Mouse (Mus musculus): Measurements from ENCODE around the gene Bpifa2. TPM values are rescaled to one million over a fixed set of nuclear protein-coding genes. Genes with fewer than 3 reads are reported as not detected.

Gene Bpifa2
- not detected in 2 replicates for polyA plus RNA-seq (2015; fragmentation: Nextera tagmentation; extraction: Ambion mirVana)

GRCm38 (mm10) chr2:154007965-154008364, at the start of gene Bpifa2:
Gene Bpifa2 (plus strand): TSS chr2:154008265.
- H3K4me3 ChIP-seq, result no peak within 1 kb of the TSS
- H3K9me3 ChIP-seq (replicated peaks), result no peaks in the 10 kb centered on the region
- no peak for ATAC-seq (replicated peaks; ENCODE audit: insufficient number of reproducible peaks, insufficient read depth, low FRiP score, low read depth)
- H3K27ac ChIP-seq, result no peak within 1 kb of the TSS
- no peak within 1 kb of the TSS for H3K4me2 ChIP-seq
- no peak within 1 kb of the TSS for H3K9ac ChIP-seq
- 71% methylated on average over 3 of the region's 3 CpGs for WGBS
- no peaks in the 10 kb centered on the region for H3K27me3 ChIP-seq
- H3K4me1 ChIP-seq (replicated peaks), result no peaks in the 10 kb centered on the region
- no peaks in the 10 kb centered on the region for H3K36me3 ChIP-seq

- H3K9me3 ChIP-seq (replicated peaks), result no peaks in the 10 kb centered on the region
- no peaks in the 10 kb centered on the region for H3K4me1 ChIP-seq (replicated peaks)
- H3K27ac ChIP-seq, result no peak overlapping the region
- no peak overlapping the region for H3K4me2 ChIP-seq
- no peak overlapping the region for H3K4me3 ChIP-seq
- H3K27me3 ChIP-seq, result no peaks in the 10 kb centered on the region
- no peak for ATAC-seq (replicated peaks; ENCODE audit: insufficient number of reproducible peaks, insufficient read depth, low FRiP score, low read depth)
- WGBS, result 51% methylated on average over 4 of the region's 4 CpGs
- H3K9ac ChIP-seq, result no peak overlapping the region
- H3K36me3 ChIP-seq, result no peaks in the 10 kb centered on the region
Observed at GRCm38 (mm10) chr2:153962821-153963331, 45.2 kb upstream of the Bpifa2 start.

- H3K36me3 ChIP-seq, result no peaks in the 10 kb centered on the region
- no peaks in the 10 kb centered on the region for H3K27me3 ChIP-seq
- no peak overlapping the region for H3K9ac ChIP-seq
- no peak overlapping the region for H3K4me3 ChIP-seq
- H3K4me2 ChIP-seq, result no peak overlapping the region
- no peaks in the 10 kb centered on the region for H3K4me1 ChIP-seq (replicated peaks)
- 92% methylated on average over 1 of the region's 1 CpGs for WGBS
- H3K9me3 ChIP-seq (replicated peaks), result no peaks in the 10 kb centered on the region
- H3K27ac ChIP-seq, result no peak overlapping the region
- ATAC-seq (replicated peaks; ENCODE audit: insufficient number of reproducible peaks, insufficient read depth, low FRiP score, low read depth), result no peak
Observed at GRCm38 (mm10) chr2:153963334-153963733, 44.7 kb upstream of the Bpifa2 start.

- ATAC-seq (replicated peaks; ENCODE audit: insufficient number of reproducible peaks, insufficient read depth, low FRiP score, low read depth), result no peak
- Histone ChIP-seq H3K4me2 (no peak overlapping the region), H3K4me3 (no peak overlapping the region), H3K27me3 (no peaks in the 10 kb centered on the region), H3K4me1 (replicated peaks) (no peaks in the 10 kb centered on the region), H3K36me3 (no peaks in the 10 kb centered on the region), H3K9me3 (replicated peaks) (no peaks in the 10 kb centered on the region), H3K9ac (no peak overlapping the region), H3K27ac (no peak overlapping the region)
- WGBS, result 71% methylated on average over 5 of the region's 5 CpGs
Observed at GRCm38 (mm10) chr2:153970221-153970620, 37.8 kb upstream of the Bpifa2 start.

GRCm38 (mm10) chr2:153974582-153974981, 33.5 kb upstream of the Bpifa2 start, which contains the start of gene Bpifa6:
Gene Bpifa6 (plus strand): TSS chr2:153974945.
- ATAC-seq (replicated peaks; ENCODE audit: insufficient number of reproducible peaks, insufficient read depth, low FRiP score, low read depth), result no peak
- no peak within 1 kb of the TSS for H3K4me3 ChIP-seq
- no peaks in the 10 kb centered on the region for H3K27me3 ChIP-seq
- no peak within 1 kb of the TSS for H3K27ac ChIP-seq
- no peaks in the 10 kb centered on the region for H3K36me3 ChIP-seq
- H3K4me1 ChIP-seq (replicated peaks), result no peaks in the 10 kb centered on the region
- 56% methylated on average over 5 of the region's 5 CpGs for WGBS
- no peaks in the 10 kb centered on the region for H3K9me3 ChIP-seq (replicated peaks)
- no peak within 1 kb of the TSS for H3K9ac ChIP-seq
- no peak within 1 kb of the TSS for H3K4me2 ChIP-seq

GRCm38 (mm10) chr2:153995770-153996169, 12.3 kb upstream of the Bpifa2 start:
- no peak overlapping the region for H3K4me2 ChIP-seq
- H3K9me3 ChIP-seq (replicated peaks), result no peaks in the 10 kb centered on the region
- 0 out of 2 replicates have a peak, but pooled peaks cover 2% of the 10 kb centered on the region for H3K4me1 ChIP-seq (replicated peaks)
- no peaks in the 10 kb centered on the region for H3K36me3 ChIP-seq
- no peak overlapping the region for H3K9ac ChIP-seq
- no peak for ATAC-seq (replicated peaks; ENCODE audit: insufficient number of reproducible peaks, insufficient read depth, low FRiP score, low read depth)
- 0 out of 2 replicates have a peak, but pooled peaks cover 8% of the 10 kb centered on the region for H3K27me3 ChIP-seq
- WGBS, result 3% methylated on average over 7 of the region's 7 CpGs
- no peak overlapping the region for H3K27ac ChIP-seq
- no peak overlapping the region for H3K4me3 ChIP-seq

GRCm38 (mm10) chr2:154000501-154000900, 7.6 kb upstream of the Bpifa2 start:
- 83% methylated on average over 3 of the region's 3 CpGs for WGBS
- Histone ChIP-seq H3K4me2 (no peak overlapping the region), H3K4me3 (no peak overlapping the region), H3K9me3 (replicated peaks) (no peaks in the 10 kb centered on the region), H3K4me1 (replicated peaks) (0 out of 2 replicates have a peak, but pooled peaks cover 2% of the 10 kb centered on the region), H3K9ac (no peak overlapping the region), H3K27ac (no peak overlapping the region), H3K27me3 (0 out of 2 replicates have a peak, but pooled peaks cover 4% of the 10 kb centered on the region), H3K36me3 (no peaks in the 10 kb centered on the region)
- ATAC-seq (replicated peaks; ENCODE audit: insufficient number of reproducible peaks, insufficient read depth, low FRiP score, low read depth), result no peak

GRCm38 (mm10) chr2:154001056-154001455, 7.0 kb upstream of the Bpifa2 start:
- Histone ChIP-seq H3K9ac (no peak overlapping the region), H3K4me3 (no peak overlapping the region), H3K4me2 (no peak overlapping the region), H3K4me1 (replicated peaks) (0 out of 2 replicates have a peak, but pooled peaks cover under 1% of the 10 kb centered on the region), H3K9me3 (replicated peaks) (no peaks in the 10 kb centered on the region), H3K36me3 (no peaks in the 10 kb centered on the region), H3K27me3 (0 out of 2 replicates have a peak, but pooled peaks cover 4% of the 10 kb centered on the region), H3K27ac (no peak overlapping the region)
- ATAC-seq (replicated peaks; ENCODE audit: insufficient number of reproducible peaks, insufficient read depth, low FRiP score, low read depth), result no peak

- H3K4me1 ChIP-seq (replicated peaks), result no peaks in the 10 kb centered on the region
- H3K36me3 ChIP-seq, result no peaks in the 10 kb centered on the region
- WGBS, result 75% methylated on average over 1 of the region's 1 CpGs
- no peak overlapping the region for H3K27ac ChIP-seq
- no peak overlapping the region for H3K9ac ChIP-seq
- no peak overlapping the region for H3K4me2 ChIP-seq
- H3K9me3 ChIP-seq (replicated peaks), result no peaks in the 10 kb centered on the region
- ATAC-seq (replicated peaks; ENCODE audit: insufficient number of reproducible peaks, insufficient read depth, low FRiP score, low read depth), result no peak
- H3K4me3 ChIP-seq, result no peak overlapping the region
- no peaks in the 10 kb centered on the region for H3K27me3 ChIP-seq
Observed at GRCm38 (mm10) chr2:154004456-154004855, 3.6 kb upstream of the Bpifa2 start.

GRCm38 (mm10) chr2:154005094-154005493, 3.0 kb upstream of the Bpifa2 start:
- Histone ChIP-seq H3K27me3 (no peaks in the 10 kb centered on the region), H3K9ac (no peak overlapping the region), H3K4me2 (no peak overlapping the region), H3K4me1 (replicated peaks) (no peaks in the 10 kb centered on the region), H3K36me3 (no peaks in the 10 kb centered on the region), H3K9me3 (replicated peaks) (no peaks in the 10 kb centered on the region), H3K27ac (no peak overlapping the region), H3K4me3 (no peak overlapping the region)
- WGBS, result 76% methylated on average over 1 of the region's 1 CpGs
- no peak for ATAC-seq (replicated peaks; ENCODE audit: insufficient number of reproducible peaks, insufficient read depth, low FRiP score, low read depth)

GRCm38 (mm10) chr2:154005734-154006133, 2.3 kb upstream of the Bpifa2 start:
- Histone ChIP-seq H3K4me3 (no peak overlapping the region), H3K4me1 (replicated peaks) (no peaks in the 10 kb centered on the region), H3K27me3 (no peaks in the 10 kb centered on the region), H3K36me3 (no peaks in the 10 kb centered on the region), H3K9me3 (replicated peaks) (no peaks in the 10 kb centered on the region), H3K4me2 (no peak overlapping the region), H3K27ac (no peak overlapping the region), H3K9ac (no peak overlapping the region)
- WGBS, result 76% methylated on average over 4 of the region's 4 CpGs
- no peak for ATAC-seq (replicated peaks; ENCODE audit: insufficient number of reproducible peaks, insufficient read depth, low FRiP score, low read depth)

- 82% methylated on average over 2 of the region's 2 CpGs for WGBS
- no peak overlapping the region for H3K4me2 ChIP-seq
- no peak overlapping the region for H3K27ac ChIP-seq
- H3K36me3 ChIP-seq, result no peaks in the 10 kb centered on the region
- no peak overlapping the region for H3K9ac ChIP-seq
- no peaks in the 10 kb centered on the region for H3K4me1 ChIP-seq (replicated peaks)
- ATAC-seq (replicated peaks; ENCODE audit: insufficient number of reproducible peaks, insufficient read depth, low FRiP score, low read depth), result no peak
- H3K4me3 ChIP-seq, result no peak overlapping the region
- no peaks in the 10 kb centered on the region for H3K9me3 ChIP-seq (replicated peaks)
- H3K27me3 ChIP-seq, result no peaks in the 10 kb centered on the region
Observed at GRCm38 (mm10) chr2:154006331-154006730, 1.7 kb upstream of the Bpifa2 start.
